Mouse (Mus musculus) gastrocnemius, postnatal 25 days (tissue): ENCODE data around the gene Xlr5c. TPM values are rescaled to one million over a fixed set of nuclear protein-coding genes. Genes with fewer than 3 reads are reported as not detected.
"Not testable (repeated sequence)": the region's sequence is repeated elsewhere in the genome, so short reads cannot be mapped to it uniquely, and the experiment has no call there.

Source experiments
- DNase-seq: peaks from one replicate; pipeline ENCODE4 v3.0.0; 2022
- long read RNA-seq, 2 experiments: library from polyadenylated mRNA; stranded (forward); transcript quantifications; one replicate each; pipeline ENCODE4 v2.0.0; 2021
- total RNA-seq, 2 experiments: library from RNA; stranded (reverse); gene quantifications; 1 replicate in 1 of 2; 2 replicates in 1 of 2; pipeline ENCODE4 v1.2.3; 2021

Xlr5c gene
- not detected for total RNA-seq
- long read RNA-seq, experiment 1, result 0 reads
- long read RNA-seq, experiment 2, result 0 reads

DNA sequence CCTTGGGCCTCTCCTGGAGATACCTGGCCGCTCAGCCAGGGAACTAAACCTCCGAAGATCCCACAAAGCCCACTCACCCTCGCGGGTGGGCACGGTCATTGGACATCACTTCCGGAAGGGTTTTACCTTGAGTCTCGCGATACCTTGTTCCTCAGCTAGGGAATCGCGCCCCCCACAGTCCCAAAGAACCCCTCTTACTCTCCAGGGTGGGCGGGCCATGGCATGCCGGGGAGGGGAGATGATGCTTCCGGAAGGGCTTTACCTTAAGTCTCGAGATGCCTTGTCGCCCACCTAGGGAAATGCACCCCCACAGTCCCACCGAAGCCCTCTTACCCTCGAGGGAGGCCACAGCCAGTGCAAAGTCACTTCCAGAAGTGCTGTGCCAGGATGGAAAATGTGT, at the start of gene Xlr5c, which contains the start of gene Xlr5a:
Gene Xlr5c (minus strand): TSS at position 101 of the 400 bp plus-strand sequence.
Gene Xlr5a (minus strand): TSS at position 101 of the 400 bp plus-strand sequence.
- DNase-seq, result not testable (repeated sequence)

DNA sequence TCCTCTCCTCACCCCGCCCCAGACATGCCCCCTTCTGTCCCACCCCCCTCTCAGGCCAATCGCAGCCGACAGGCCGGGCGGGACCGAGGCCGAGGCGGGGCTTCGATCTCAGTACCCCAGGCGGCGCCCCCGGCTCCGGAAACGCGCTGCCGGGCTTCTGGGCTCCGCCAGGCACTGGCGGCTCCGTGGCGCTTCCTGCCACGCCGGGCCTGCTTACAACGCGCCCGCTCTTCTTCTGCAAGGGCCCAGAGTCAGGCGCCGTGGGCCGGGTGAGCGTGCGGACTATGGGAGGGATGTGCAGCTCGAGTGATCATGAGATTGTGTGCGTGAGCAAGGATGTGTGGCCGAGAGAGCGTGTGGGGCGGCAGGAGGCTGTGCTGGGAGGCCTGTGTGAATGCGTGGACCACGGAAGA, 49.7 kb upstream of the Xlr5c start, which contains the start of gene Zfp275:
Gene Zfp275 (plus strand): TSS at position 139 of the 413 bp plus-strand sequence.
- peak; percentile 82 for DNase-seq

- no peak for DNase-seq
These were observed 49.3 kb upstream of the Xlr5c start for GRCm38 (mm10) chrX:73342068-73342467.

GRCm38 (mm10) chrX:73341473-73341872, 48.7 kb upstream of the Xlr5c start:
- DNase-seq, result no peak

- no peak for DNase-seq
These were observed 44.0 kb upstream of the Xlr5c start, which contains the start of gene Gm45015 for GRCm38 (mm10) chrX:73336740-73337139. Gene Gm45015 (minus strand): TSS chrX:73336840.

GRCm38 (mm10) chrX:73333548-73333947, 40.8 kb upstream of the Xlr5c start:
- DNase-seq, result no peak

GRCm38 (mm10) chrX:73327215-73327614, 34.4 kb upstream of the Xlr5c start:
- no peak for DNase-seq

GRCm38 (mm10) chrX:73321029-73321428, 28.3 kb upstream of the Xlr5c start:
- DNase-seq, result no peak

GRCm38 (mm10) chrX:73312522-73312921, 19.7 kb upstream of the Xlr5c start:
- no peak for DNase-seq

- DNase-seq, result not testable (repeated sequence)
These were observed 3.0 kb upstream of the Xlr5c start for GRCm38 (mm10) chrX:73295745-73296144.

DNA sequence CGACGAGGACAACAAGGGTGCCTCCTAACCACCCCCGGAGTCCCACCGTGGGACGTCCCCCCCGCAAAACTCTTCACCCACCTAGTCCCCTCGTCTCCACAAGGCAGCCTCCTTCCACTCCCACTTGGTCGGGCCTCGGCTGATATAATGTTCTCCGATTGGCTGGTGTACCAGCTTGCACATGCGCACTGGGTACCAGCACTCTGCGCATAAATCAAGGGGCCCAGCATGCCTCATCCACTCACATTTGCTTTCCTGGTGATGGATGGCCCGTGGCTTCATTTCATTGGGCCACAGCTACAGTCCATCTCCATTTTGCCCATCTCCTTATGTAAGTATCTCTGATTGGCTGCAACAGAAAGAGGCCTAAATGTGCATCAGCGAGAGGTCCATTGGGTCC, 27.5 kb downstream of the Xlr5c start, which contains the start of gene Xlr3c:
Gene Xlr3c (minus strand): TSS at position 121 of the 400 bp plus-strand sequence.
- DNase-seq, result not testable (repeated sequence)

GRCm38 (mm10) chrX:73262428-73262827, 30.3 kb downstream of the Xlr5c start:
- not testable (repeated sequence) for DNase-seq

DNA sequence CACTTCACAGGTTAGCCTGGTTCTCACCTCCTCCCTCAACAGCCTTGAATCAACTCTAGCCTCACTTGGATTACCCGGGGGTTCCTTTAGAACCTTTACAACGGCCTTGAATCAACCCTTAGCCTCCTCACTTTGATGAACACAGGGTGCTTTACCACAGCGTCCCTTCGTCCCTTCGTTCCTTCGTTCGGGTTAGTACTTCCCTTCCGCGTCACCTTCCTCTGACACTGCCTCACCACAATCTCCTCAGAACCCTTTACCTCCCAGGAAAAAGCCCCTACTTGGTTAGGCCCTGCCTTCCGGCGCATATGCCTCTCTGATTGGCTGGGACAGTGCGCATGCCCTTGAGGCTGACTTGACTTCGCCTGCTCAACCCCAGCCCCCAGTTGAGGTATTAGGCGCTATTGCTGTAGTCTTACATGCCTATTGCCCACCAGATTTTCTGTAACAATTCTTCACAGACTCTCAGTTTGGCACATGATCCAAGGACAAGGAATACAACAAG, 49.9 kb downstream of the Xlr5c start, which contains the start of gene Xlr4c:
Gene Xlr4c (minus strand): TSS at position 310 of the 505 bp plus-strand sequence.
- not testable (repeated sequence) for DNase-seq

Other genes starting within 250 kb of the Xlr5c start
- not detected for gene Pnma3, start 228.2 kb downstream of the Xlr5c start, total RNA-seq
- gene Xlr4a, start 210.5 kb downstream of the Xlr5c start, total RNA-seq, result under 1 TPM in 1 of 2 experiments, not detected in 1; 0.56 TPM
- gene Xlr3a, start 195.9 kb downstream of the Xlr5c start, total RNA-seq, result 1 to 10 TPM in 1 of 2 experiments, under 1 TPM in 1; 0.91 to 3.8 TPM
- not detected for gene Gm14685, start 175.9 kb downstream of the Xlr5c start, total RNA-seq
- gene Xlr5b, start 144.2 kb downstream of the Xlr5c start, total RNA-seq, result not detected
- gene DXBay18, start 143.5 kb downstream of the Xlr5c start, total RNA-seq, result not detected
- gene Spin2d, start 116.0 kb downstream of the Xlr5c start, total RNA-seq, result not detected
- 1 to 10 TPM in 1 of 2 experiments, under 1 TPM in 1; 0.51 to 2.7 TPM for gene Xlr3b, start 100.8 kb downstream of the Xlr5c start, total RNA-seq
- gene Xlr4b, start 78.6 kb downstream of the Xlr5c start, total RNA-seq, result not detected
- gene F8a, start 64.7 kb downstream of the Xlr5c start, total RNA-seq, result 1 to 10 TPM; 6.3 to 7.7 TPM
- gene Xlr4c, start 49.8 kb downstream of the Xlr5c start, total RNA-seq, result not detected
- gene Xlr3c, start 27.6 kb downstream of the Xlr5c start, total RNA-seq, result under 1 TPM in 1 of 2 experiments, not detected in 1; 0.24 TPM
- not detected for gene Xlr5a, start within 50 bp of the Xlr5c start, total RNA-seq
- not detected for gene Gm45015, start 43.9 kb upstream of the Xlr5c start, total RNA-seq
- 1 to 10 TPM; 4.4 to 5.9 TPM for gene Zfp275, start 49.6 kb upstream of the Xlr5c start, total RNA-seq
- gene Gm18336, start 105.8 kb upstream of the Xlr5c start, total RNA-seq, result not detected
- under 1 TPM in 1 of 2 experiments, not detected in 1; 0.05 TPM for gene Zfp92, start 118.1 kb upstream of the Xlr5c start, total RNA-seq
- gene Trex2, start 142.4 kb upstream of the Xlr5c start, total RNA-seq, result not detected
- gene Haus7, start 166.1 kb upstream of the Xlr5c start, total RNA-seq, result 10 to 100 TPM in 1 of 2 experiments, 1 to 10 TPM in 1; 9.8 to 13.3 TPM
- 100 to 1,000 TPM; 116 to 139 TPM for gene Bgn, start 190.6 kb upstream of the Xlr5c start, total RNA-seq
- gene Atp2b3, start 210.1 kb upstream of the Xlr5c start, total RNA-seq, result 10 to 100 TPM; 10.6 to 11.8 TPM